Mouse (Mus musculus) retina, postnatal 7 days (tissue): ENCODE results near the gene Kalrn.
A peak's percentile ranks its signal among the peaks of the same experiment; 100 is the strongest.

Experiments
- DNase-seq: peaks from one replicate; pipeline ENCODE4 v3.0.0-alpha.2; 2012; ENCODE audit warnings: low read depth, low spot score

Gene Kalrn

GRCm38 (mm10) chr16:33938311-33939132, 634.8 kb downstream of the Kalrn start:
- DNase-seq, result no peak

GRCm38 (mm10) chr16:33937567-33937966, 635.8 kb downstream of the Kalrn start:
- no peak for DNase-seq

GRCm38 (mm10) chr16:33936885-33937284, 636.4 kb downstream of the Kalrn start:
- no peak for DNase-seq

GRCm38 (mm10) chr16:33935407-33935785, 637.9 kb downstream of the Kalrn start:
- DNase-seq, result no peak

GRCm38 (mm10) chr16:33934701-33935406, 638.5 kb downstream of the Kalrn start:
- no peak for DNase-seq

- DNase-seq, result no peak
Measured at GRCm38 (mm10) chr16:33933411-33933810, 639.9 kb downstream of the Kalrn start.

GRCm38 (mm10) chr16:33932126-33932525, 641.2 kb downstream of the Kalrn start:
- DNase-seq, result no peak

- DNase-seq, result peak; percentile 59
Measured at GRCm38 (mm10) chr16:33931682-33932081, 641.6 kb downstream of the Kalrn start.

- DNase-seq, result no peak
Measured at GRCm38 (mm10) chr16:33930785-33931184, 642.5 kb downstream of the Kalrn start.

- DNase-seq, result no peak
Measured at GRCm38 (mm10) chr16:33928788-33929462, 644.4 kb downstream of the Kalrn start.

GRCm38 (mm10) chr16:33927263-33927824, 646.0 kb downstream of the Kalrn start:
- no peak for DNase-seq

GRCm38 (mm10) chr16:33923758-33924157, 649.6 kb downstream of the Kalrn start:
- no peak for DNase-seq

GRCm38 (mm10) chr16:33923001-33923316, 650.4 kb downstream of the Kalrn start:
- no peak for DNase-seq

GRCm38 (mm10) chr16:33922111-33923000, 651.0 kb downstream of the Kalrn start:
- no peak for DNase-seq

- no peak for DNase-seq
Measured at GRCm38 (mm10) chr16:33921514-33921913, 651.8 kb downstream of the Kalrn start.
